Mouse (Mus musculus): Measurements from ENCODE around the gene Ttbk2.

- TF ChIP-seq POLR2A (IDR thresholded peaks at IDR 0.05; ENCODE audit: borderline replicate concordance, extremely low read depth, low read depth, low read length): no peak
- TF ChIP-seq CTCF (IDR thresholded peaks at IDR 0.05; ENCODE audit: insufficient read depth, low read length): no peak
These were observed 139.5 kb downstream of the Ttbk2 start for GRCm38 (mm10) chr2:120710948-120711347.

All from lung, adult 2 months (tissue).